Mouse (Mus musculus) midbrain, embryonic 11.5 days (tissue): ENCODE measurements around the gene Mlph. TPM values are rescaled to one million over a fixed set of nuclear protein-coding genes. Genes with fewer than 3 reads are reported as not detected.

Experiments
- ATAC-seq: fragments of 200-750 bp; cut with Nextera tagmentation; 2 replicates; pipeline ENCODE4 v1.8.0; 2017; ENCODE audit warnings: moderate TSS enrichment, moderate library complexity; ENCODE audit not compliant: low FRiP score
- DNase-seq: peaks from one replicate; pipeline ENCODE4 v3.0.0; 2015; ENCODE audit warnings: low spot score; ENCODE audit errors: missing footprints
- H3K27ac ChIP-seq: fragments of 300-500 bp; sonication (generic); 2 replicates; pipeline ENCODE4 v1.5.1; 2014; ENCODE audit warnings: low read depth, low read length
- H3K27me3 ChIP-seq: fragments of 300-500 bp; sonication (generic); 2 replicates; pipeline ENCODE4 v1.6.1; 2014; ENCODE audit warnings: mild to moderate bottlenecking, low read length, moderate library complexity, mixed read lengths; ENCODE audit not compliant: control insufficient read depth, insufficient read depth
- H3K36me3 ChIP-seq: fragments of 300-500 bp; sonication (generic); 2 replicates; pipeline ENCODE4 v1.6.1; 2014; ENCODE audit warnings: mild to moderate bottlenecking, low read length, moderate library complexity, mixed read lengths; ENCODE audit not compliant: control insufficient read depth, insufficient read depth
- H3K4me1 ChIP-seq: fragments of 300-500 bp; sonication (generic); 2 replicates; pipeline ENCODE4 v1.6.1; 2014; ENCODE audit warnings: low read length; ENCODE audit not compliant: control insufficient read depth, insufficient read depth
- H3K4me2 ChIP-seq: fragments of 300-500 bp; sonication (generic); 2 replicates; pipeline ENCODE4 v1.6.1; 2014; ENCODE audit warnings: mild to moderate bottlenecking, moderate library complexity
- H3K4me3 ChIP-seq: fragments of 300-500 bp; sonication (generic); 2 replicates; pipeline ENCODE4 v1.5.1; 2014; ENCODE audit warnings: low read depth, low read length
- H3K9ac ChIP-seq: fragments of 300-500 bp; sonication (generic); 2 replicates; pipeline ENCODE4 v1.6.1; 2014; ENCODE audit warnings: low read length
- H3K9me3 ChIP-seq: fragments of 300-500 bp; sonication (generic); 2 replicates; pipeline ENCODE4 v1.6.1; 2016; ENCODE audit warnings: low read length; ENCODE audit not compliant: control insufficient read depth
- WGBS: fragments of 180-500 bp; shearing (Covaris S2); extraction: QIAGEN DNeasy Blood & Tissue Kit; methylation state at CpG from one replicate; pipeline ENCODE4 v1.1.7; 2014; 5-methylcytosine and 5-hydroxymethylcytosine counted together
- polyA plus RNA-seq: library from polyadenylated mRNA; unstranded; fragments of >200 nt; fragmentation: Nextera tagmentation; extraction: Ambion mirVana; gene quantifications from 2 replicates; pipeline ENCODE4 v1.2.1, GENCODE M21; 2014

Mlph gene
- polyA plus RNA-seq, 1 experiment from 2014 or later: 0.33 TPM

DNA sequence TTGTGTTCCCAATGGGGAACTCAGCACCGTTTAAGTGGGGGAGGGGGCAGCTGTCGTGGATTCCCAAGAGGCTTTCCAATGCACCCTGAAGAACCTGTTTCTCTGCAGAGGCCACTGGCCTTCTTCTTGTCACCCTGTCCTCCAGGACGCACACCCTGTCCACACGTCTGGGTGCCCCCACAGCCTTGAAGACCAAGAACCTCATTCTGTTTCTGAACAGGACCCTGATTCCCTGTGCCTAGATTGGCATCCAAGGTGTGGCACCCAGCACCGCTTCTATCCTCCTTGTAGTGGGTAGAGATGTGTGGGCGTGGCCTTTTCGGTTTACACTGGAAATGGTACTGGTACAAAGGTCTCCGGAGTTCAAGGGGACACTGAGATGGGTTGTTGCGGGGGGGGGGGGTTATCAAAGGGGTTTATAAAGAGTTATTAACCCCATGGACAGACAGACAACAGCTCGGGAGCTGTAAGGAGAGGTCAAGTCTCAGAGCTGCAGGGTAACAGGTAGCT is 55.1 kb downstream of the Mlph start:
- Histone ChIP-seq H3K4me2 (no peak overlapping the region), H3K27me3 (peaks cover 4% of the 10 kb centered on the region; the same call in 1 of the 2 replicates), H3K4me1 (peaks cover 19% of the 10 kb centered on the region), H3K9me3 (no peaks in the 10 kb centered on the region), H3K27ac (no peak overlapping the region), H3K9ac (no peak overlapping the region), H3K4me3 (no peak overlapping the region), H3K36me3 (no peaks in the 10 kb centered on the region)
- no peak for ATAC-seq
- DNase-seq: no peak
- 76% methylated on average over 10 of the region's 10 CpGs for WGBS

DNA sequence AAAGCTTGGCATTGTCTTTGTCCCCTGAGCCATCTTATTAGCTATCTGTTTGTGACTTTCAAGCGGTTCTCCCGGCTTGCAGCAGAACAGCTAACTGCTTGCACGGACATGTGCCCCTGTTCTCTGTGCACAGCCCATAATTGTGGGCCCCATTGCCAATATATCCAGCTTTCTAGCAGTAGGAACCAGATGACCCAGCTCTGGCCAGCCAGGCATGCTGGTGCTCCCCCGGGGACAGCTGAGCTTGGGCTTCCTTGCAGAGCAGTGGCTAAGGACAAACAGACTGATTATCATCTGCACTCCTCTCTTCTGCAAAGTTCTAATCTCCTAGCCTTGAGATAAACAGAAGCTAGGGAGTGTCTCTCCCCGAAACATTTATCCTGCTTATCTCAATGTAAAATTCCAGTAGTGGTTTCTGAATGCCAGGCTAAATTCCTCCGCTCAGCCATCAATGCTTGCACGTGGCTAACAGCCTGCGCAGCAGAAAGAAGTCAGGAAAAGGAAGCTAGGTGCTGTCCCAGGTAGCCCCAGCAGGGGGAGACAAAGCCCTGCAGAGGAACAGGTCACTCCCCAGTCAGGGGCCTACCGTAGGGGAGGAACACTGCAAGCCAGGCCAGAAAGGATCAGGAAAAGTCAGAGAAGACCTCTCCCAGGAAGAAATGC is 58.2 kb downstream of the Mlph start:
- 21% methylated on average over 9 of the region's 9 CpGs for WGBS
- Histone ChIP-seq H3K27ac (no peak overlapping the region), H3K4me3 (no peak overlapping the region), H3K4me1 (peaks cover 31% of the 10 kb centered on the region), H3K36me3 (no peaks in the 10 kb centered on the region), H3K9ac (0 out of 2 replicates have a peak overlapping the region, but pooled peaks have one; percentile 30), H3K4me2 (no peak overlapping the region), H3K27me3 (peaks cover 4% of the 10 kb centered on the region; the same call in 1 of the 2 replicates), H3K9me3 (no peaks in the 10 kb centered on the region)
- peak; percentile 100 for DNase-seq
- ATAC-seq: peak; percentile 59

DNA sequence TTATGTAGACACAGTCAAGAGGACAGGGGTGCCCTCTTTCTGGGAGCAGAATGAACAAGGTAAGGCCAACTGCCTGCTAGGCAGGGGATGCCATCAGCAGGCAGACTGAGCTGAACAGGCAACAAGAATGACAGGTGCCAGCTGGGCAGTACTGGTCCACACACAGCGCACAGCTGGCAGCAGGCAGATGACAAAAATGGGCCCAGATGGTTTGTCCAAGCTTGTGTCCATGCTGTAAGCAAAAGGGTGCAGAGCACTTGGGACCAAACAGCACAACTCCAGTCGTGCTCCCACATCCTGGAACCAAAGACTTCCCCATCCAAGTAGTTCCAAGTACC is 58.7 kb downstream of the Mlph start:
- Histone ChIP-seq H3K4me3 (no peak overlapping the region), H3K9ac (peak overlapping the region; percentile 11; the same call in 1 of the 2 replicates), H3K36me3 (no peaks in the 10 kb centered on the region), H3K27ac (no peak overlapping the region), H3K9me3 (no peaks in the 10 kb centered on the region), H3K27me3 (peaks cover 4% of the 10 kb centered on the region; the same call in 1 of the 2 replicates), H3K4me1 (peaks cover 31% of the 10 kb centered on the region), H3K4me2 (no peak overlapping the region)
- DNase-seq (no peak), ATAC-seq (peak; percentile 43; the same call in 1 of the 2 replicates)
- 92% methylated on average over 2 of the region's 2 CpGs for WGBS

DNA sequence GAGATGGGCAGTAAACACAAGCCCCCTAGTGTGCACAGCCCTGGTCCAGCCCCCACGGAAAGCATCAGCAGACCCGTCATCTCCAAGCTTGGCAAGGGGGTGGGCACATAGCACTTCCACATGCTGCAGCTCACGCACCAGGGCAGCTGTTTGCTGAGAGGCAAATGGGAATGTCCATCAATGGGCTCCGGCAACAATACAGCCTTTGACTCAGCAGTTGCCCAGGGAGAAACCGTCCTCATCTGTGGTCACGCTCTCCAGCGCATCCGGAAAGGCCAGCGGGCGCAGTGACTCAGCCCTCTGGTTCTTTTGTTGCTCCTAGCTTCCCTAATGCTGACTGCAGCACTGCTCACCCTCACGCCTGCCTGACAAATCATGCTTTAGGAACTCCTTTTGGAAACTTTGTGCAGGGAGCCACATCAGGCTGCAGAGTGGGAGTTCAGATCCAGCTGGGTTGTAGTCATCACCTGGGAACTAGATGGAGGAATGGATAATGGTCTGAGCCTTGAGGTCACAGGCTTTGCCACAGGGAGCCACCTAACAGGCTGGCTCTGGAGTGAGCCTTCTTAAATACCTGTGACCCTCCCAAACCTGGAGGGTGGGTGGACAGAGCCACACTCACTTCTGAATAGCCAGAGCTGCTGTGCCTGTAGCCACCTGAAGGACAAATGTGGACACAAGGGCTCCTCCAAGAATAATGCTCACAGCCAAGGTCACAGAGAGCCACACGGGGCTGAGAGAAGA is 60.2 kb downstream of the Mlph start:
- H3K9ac ChIP-seq: peak overlapping the region; percentile 24; the same call in 1 of the 2 replicates
- no peak overlapping the region for H3K4me3 ChIP-seq
- DNase-seq: peak; percentile 95
- H3K4me1 ChIP-seq: peaks cover 31% of the 10 kb centered on the region
- H3K4me2 ChIP-seq: peak overlapping the region; percentile 28
- peak; percentile 85 for ATAC-seq
- H3K27me3 ChIP-seq: peaks cover 4% of the 10 kb centered on the region; the same call in 1 of the 2 replicates
- H3K27ac ChIP-seq: peak overlapping the region; percentile 59; the same call in 1 of the 2 replicates
- no peaks in the 10 kb centered on the region for H3K36me3 ChIP-seq
- WGBS: 8% methylated on average over 12 of the region's 12 CpGs
- H3K9me3 ChIP-seq: no peaks in the 10 kb centered on the region

- DNase-seq (peak; percentile 87), ATAC-seq (no peak)
- H3K36me3 ChIP-seq: no peaks in the 10 kb centered on the region
- no peak overlapping the region for H3K4me3 ChIP-seq
- peaks cover 31% of the 10 kb centered on the region for H3K4me1 ChIP-seq
- no peak overlapping the region for H3K4me2 ChIP-seq
- no peaks in the 10 kb centered on the region for H3K9me3 ChIP-seq
- no peak overlapping the region for H3K27ac ChIP-seq
- peaks cover 4% of the 10 kb centered on the region; the same call in 1 of the 2 replicates for H3K27me3 ChIP-seq
- no peak overlapping the region for H3K9ac ChIP-seq
- 67% methylated on average over 4 of the region's 4 CpGs for WGBS
These were observed 61.1 kb downstream of the Mlph start for GRCm38 (mm10) chr1:90975960-90976359.

DNA sequence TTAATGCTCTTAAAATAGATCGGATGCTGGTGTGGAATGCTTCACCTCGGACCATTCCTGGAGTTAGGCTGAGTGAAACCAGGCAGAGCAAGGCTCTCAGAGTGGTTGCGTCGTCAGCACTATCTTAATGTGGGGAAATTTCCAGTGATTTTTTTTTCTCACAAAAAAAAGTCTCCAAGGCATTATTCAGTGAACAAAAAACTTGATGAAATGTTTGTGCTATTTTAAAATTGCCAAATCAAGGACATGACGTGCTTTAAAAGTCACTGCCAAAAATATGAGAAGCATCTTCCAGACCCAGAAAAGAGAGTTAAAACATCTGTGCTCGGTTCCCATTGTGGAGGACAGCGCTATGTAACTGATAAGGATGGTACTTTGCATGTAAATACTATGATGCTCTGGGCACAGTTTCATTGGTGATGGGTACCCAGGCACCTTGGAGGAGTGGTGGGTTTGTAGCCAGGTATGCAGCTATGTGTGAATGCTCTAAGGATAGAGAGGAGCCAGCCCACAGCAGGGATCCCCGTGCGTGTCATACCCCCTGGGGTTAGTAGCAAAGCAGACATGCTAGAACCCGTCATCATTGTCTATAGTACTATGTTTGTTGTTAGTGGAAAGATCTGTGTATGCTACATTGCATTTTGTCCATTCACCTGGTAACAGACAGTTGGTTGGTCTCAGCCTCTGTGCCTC is 65.9 kb downstream of the Mlph start:
- no peaks in the 10 kb centered on the region for H3K27me3 ChIP-seq
- no peaks in the 10 kb centered on the region for H3K36me3 ChIP-seq
- H3K27ac ChIP-seq: no peak overlapping the region
- H3K9me3 ChIP-seq: no peaks in the 10 kb centered on the region
- peak; percentile 33 for DNase-seq
- peaks cover 4% of the 10 kb centered on the region for H3K4me1 ChIP-seq
- no peak overlapping the region for H3K9ac ChIP-seq
- H3K4me2 ChIP-seq: no peak overlapping the region
- ATAC-seq: no peak
- H3K4me3 ChIP-seq: no peak overlapping the region
- 86% methylated on average over 10 of the region's 10 CpGs for WGBS

GRCm38 (mm10) chr1:90981346-90981745 is 66.5 kb downstream of the Mlph start:
- ATAC-seq: no peak
- 70% methylated on average over 3 of the region's 3 CpGs for whole genome bisulfite sequencing
- no peaks in the 10 kb centered on the region for H3K27me3 ChIP-seq
- H3K4me2 ChIP-seq: no peak overlapping the region
- H3K27ac ChIP-seq: no peak overlapping the region
- peak; percentile 69 for DNase-seq
- H3K36me3 ChIP-seq: no peaks in the 10 kb centered on the region
- H3K4me1 ChIP-seq: no peaks in the 10 kb centered on the region
- no peak overlapping the region for H3K4me3 ChIP-seq
- no peaks in the 10 kb centered on the region for H3K9me3 ChIP-seq
- no peak overlapping the region for H3K9ac ChIP-seq

GRCm38 (mm10) chr1:90995916-90996315 is 81.0 kb downstream of the Mlph start:
- no peak for ATAC-seq
- H3K27ac ChIP-seq: no peak overlapping the region
- DNase-seq: peak; percentile 70
- H3K4me3 ChIP-seq: no peak overlapping the region
- WGBS: 82% methylated on average over 1 of the region's 1 CpGs
- H3K27me3 ChIP-seq: no peaks in the 10 kb centered on the region; the same call in 1 of the 2 replicates
- no peaks in the 10 kb centered on the region for H3K9me3 ChIP-seq
- H3K4me1 ChIP-seq: peaks cover 8% of the 10 kb centered on the region
- H3K9ac ChIP-seq: no peak overlapping the region
- H3K36me3 ChIP-seq: no peaks in the 10 kb centered on the region
- H3K4me2 ChIP-seq: no peak overlapping the region
